Mouse (Mus musculus) MEL (cell line): Measurements from ENCODE around the gene Tm4sf5. TPM values are rescaled to one million over a fixed set of nuclear protein-coding genes. Genes with fewer than 3 reads are reported as not detected.
A peak's percentile ranks its signal among the peaks of the same experiment; 100 is the strongest.

Source experiments
- DNase-seq: peaks from one replicate; pipeline ENCODE4 v3.0.0; 2011; ENCODE audit warnings: low read depth, low spot score
- H3K27ac ChIP-seq: 2 replicates; pipeline ENCODE4 v1.5.1; 2012; ENCODE audit warnings: low read depth, mild to moderate bottlenecking, control low read depth, low read length, moderate library complexity; ENCODE audit not compliant: control insufficient read depth
- H3K27me3 ChIP-seq, 2 experiments: fragments of 150-350 bp in 1 of 2; sonication (generic) in 1 of 2; 2 replicates each; pipeline ENCODE4 v1.6.1; 2012; ENCODE audit warnings: low read length in 2 of 2, mild to moderate bottlenecking in 2 of 2, improper control_type of control experiment in 1 of 2, moderate library complexity in 1 of 2; ENCODE audit not compliant: insufficient read depth in 2 of 2, control insufficient read depth in 1 of 2
- H3K36me3 ChIP-seq, 2 experiments: 2 replicates each; pipeline ENCODE4 v1.6.1; 2012 to 2014; ENCODE audit warnings: low read length in 2 of 2, improper control_type of control experiment in 1 of 2, inconsistent platforms in 1 of 2, mild to moderate bottlenecking in 1 of 2; ENCODE audit not compliant: insufficient read depth in 2 of 2, control insufficient read depth in 1 of 2
- H3K4me1 ChIP-seq, 2 experiments: fragments of 150-350 bp in 1 of 2; sonication (generic) in 1 of 2; 2 replicates each; pipeline ENCODE4 v1.6.1; 2012; ENCODE audit warnings: low read length in 2 of 2, improper control_type of control experiment in 1 of 2, mild to moderate bottlenecking in 1 of 2; ENCODE audit not compliant: insufficient read depth in 2 of 2, control insufficient read depth in 1 of 2
- H3K4me3 ChIP-seq, 2 experiments: fragments of 150-350 bp in 1 of 2; sonication (generic) in 1 of 2; 2 replicates each; pipeline ENCODE4 v1.5.1; 2012; ENCODE audit warnings: low read depth in 2 of 2, low read length in 2 of 2, mild to moderate bottlenecking in 2 of 2, moderate library complexity in 2 of 2, control low read depth in 1 of 2, improper control_type of control experiment in 1 of 2; ENCODE audit not compliant: control insufficient read depth in 1 of 2, insufficient read depth in 1 of 2
- H3K79me2 ChIP-seq: 2 replicates; pipeline ENCODE4 v1.6.1; 2012; ENCODE audit warnings: mild to moderate bottlenecking, low read length, moderate library complexity; ENCODE audit not compliant: control insufficient read depth, poor library complexity, insufficient read depth
- H3K9ac ChIP-seq: 2 replicates; pipeline ENCODE4 v1.6.1; 2012; ENCODE audit warnings: low read depth, mild to moderate bottlenecking, control low read depth, low read length, moderate library complexity; ENCODE audit not compliant: control insufficient read depth, poor library complexity, severe bottlenecking
- H3K9me3 ChIP-seq: fragments of 150-350 bp; sonication (generic); replicated peaks from 2 replicates; pipeline ENCODE4 v1.6.1; 2012; ENCODE audit warnings: mild to moderate bottlenecking, low read length, improper control_type of control experiment, moderate library complexity; ENCODE audit not compliant: insufficient read depth
- BHLHE40 ChIP-seq: IDR thresholded peaks from 2 replicates; pipeline ENCODE4 v1.6.1; 2012; ENCODE audit warnings: low read depth, mild to moderate bottlenecking, inconsistent platforms, low read length, improper control_type of control experiment, borderline replicate concordance
- CHD1 ChIP-seq: IDR thresholded peaks from 2 replicates; pipeline ENCODE4 v1.6.1; 2012; ENCODE audit warnings: low read depth, mild to moderate bottlenecking, inconsistent platforms, low read length, improper control_type of control experiment
- CTCF ChIP-seq, 3 experiments: IDR thresholded peaks in 2 of 3; conservative IDR thresholded peaks in 1 of 3; 2 replicates each; pipeline ENCODE4 v1.5.1; 2011 to 2012; ENCODE audit warnings: low read length in 3 of 3, low read depth in 2 of 3, mild to moderate bottlenecking in 2 of 3, improper control_type of control experiment in 1 of 3, inconsistent platforms in 1 of 3, mixed read lengths in 1 of 3, moderate library complexity in 1 of 3; ENCODE audit not compliant: control insufficient read depth in 1 of 3, insufficient read depth in 1 of 3, poor library complexity in 1 of 3, severe bottlenecking in 1 of 3
- E2F4 ChIP-seq: IDR thresholded peaks from 2 replicates; pipeline ENCODE4 v1.6.1; 2011; ENCODE audit warnings: low read depth, low read length, improper control_type of control experiment, borderline replicate concordance
- EP300 ChIP-seq, 2 experiments: IDR thresholded peaks; 2 replicates each; pipeline ENCODE4 v1.6.1; 2011; ENCODE audit warnings: improper control_type of control experiment in 2 of 2, low read length in 2 of 2, low read depth in 1 of 2, mild to moderate bottlenecking in 1 of 2
- ETS1 ChIP-seq: IDR thresholded peaks from 2 replicates; pipeline ENCODE4 v1.6.1; 2012; ENCODE audit warnings: low read depth, mild to moderate bottlenecking, inconsistent platforms, low read length, improper control_type of control experiment, moderate library complexity
- GATA1 ChIP-seq: IDR thresholded peaks from 2 replicates; pipeline ENCODE4 v1.6.1; 2011; ENCODE audit warnings: low read depth, low read length, improper control_type of control experiment
- HCFC1 ChIP-seq: IDR thresholded peaks from 2 replicates; pipeline ENCODE4 v1.6.1; 2012; ENCODE audit warnings: low read depth, mild to moderate bottlenecking, inconsistent platforms, low read length, improper control_type of control experiment, moderate library complexity
- JUND ChIP-seq: IDR thresholded peaks from 2 replicates; pipeline ENCODE4 v1.6.1; 2011; ENCODE audit warnings: low read depth, mild to moderate bottlenecking, improper control_type of control experiment, low read length
- MAFK ChIP-seq: IDR thresholded peaks from 2 replicates; pipeline ENCODE4 v1.6.1; 2011; ENCODE audit warnings: low read depth, mild to moderate bottlenecking, low read length, improper control_type of control experiment, borderline replicate concordance
- MAX ChIP-seq: IDR thresholded peaks from 2 replicates; pipeline ENCODE4 v1.6.1; 2011; ENCODE audit warnings: low read length, improper control_type of control experiment
- MAZ ChIP-seq: IDR thresholded peaks from 2 replicates; pipeline ENCODE4 v1.6.1; 2012; ENCODE audit warnings: low read depth, mild to moderate bottlenecking, inconsistent platforms, low read length, improper control_type of control experiment
- MEF2A ChIP-seq: IDR thresholded peaks from 2 replicates; pipeline ENCODE4 v1.6.1; 2014; ENCODE audit warnings: low read depth, mild to moderate bottlenecking, inconsistent platforms, low read length, improper control_type of control experiment; ENCODE audit not compliant: poor library complexity, insufficient replicate concordance, severe bottlenecking; ENCODE audit errors: extremely low read depth
- MXI1 ChIP-seq: IDR thresholded peaks from 2 replicates; pipeline ENCODE4 v1.6.1; 2011; ENCODE audit warnings: mild to moderate bottlenecking, low read depth, low read length, improper control_type of control experiment
- MYB ChIP-seq: IDR thresholded peaks from 2 replicates; pipeline ENCODE4 v1.6.1; 2011; ENCODE audit warnings: mild to moderate bottlenecking, low read depth, low read length, improper control_type of control experiment
- MYC ChIP-seq: IDR thresholded peaks from 2 replicates; pipeline ENCODE4 v1.6.1; 2011; ENCODE audit warnings: low read depth, mild to moderate bottlenecking, low read length, improper control_type of control experiment, moderate library complexity
- NRF1 ChIP-seq: IDR thresholded peaks from 2 replicates; pipeline ENCODE4 v1.6.1; 2014; ENCODE audit warnings: low read depth, mild to moderate bottlenecking, inconsistent platforms, low read length, improper control_type of control experiment, moderate library complexity; ENCODE audit not compliant: poor library complexity, insufficient read depth, severe bottlenecking
- POLR2AphosphoS2 ChIP-seq: IDR thresholded peaks from 2 replicates; pipeline ENCODE4 v1.6.1; 2011; ENCODE audit warnings: low read length, improper control_type of control experiment
- POLR2AphosphoS5 ChIP-seq: IDR thresholded peaks from 2 replicates; pipeline ENCODE4 v1.6.1; 2012; ENCODE audit warnings: low read depth, borderline replicate concordance, mild to moderate bottlenecking, inconsistent platforms, low read length, moderate library complexity, mixed read lengths
- RAD21 ChIP-seq: IDR thresholded peaks from 2 replicates; pipeline ENCODE4 v1.6.1; 2011; ENCODE audit warnings: mild to moderate bottlenecking, low read depth, low read length, improper control_type of control experiment
- SIN3A ChIP-seq: IDR thresholded peaks from 2 replicates; pipeline ENCODE4 v1.6.1; 2012; ENCODE audit warnings: low read length, improper control_type of control experiment, inconsistent platforms
- SMC3 ChIP-seq: IDR thresholded peaks from 2 replicates; pipeline ENCODE4 v1.6.1; 2011; ENCODE audit warnings: low read depth, low read length, improper control_type of control experiment
- TBP ChIP-seq: IDR thresholded peaks from 2 replicates; pipeline ENCODE4 v1.8.0; 2011; ENCODE audit warnings: low read depth, low read length, improper control_type of control experiment
- UBTF ChIP-seq: IDR thresholded peaks from 2 replicates; pipeline ENCODE4 v1.6.1; 2012; ENCODE audit warnings: low read depth, mild to moderate bottlenecking, inconsistent platforms, low read length, improper control_type of control experiment, moderate library complexity, borderline replicate concordance; ENCODE audit not compliant: insufficient read depth
- USF1 ChIP-seq: IDR thresholded peaks from 2 replicates; pipeline ENCODE4 v1.6.1; 2014; ENCODE audit warnings: low read depth, mild to moderate bottlenecking, inconsistent platforms, low read length, improper control_type of control experiment, moderate library complexity
- ZC3H11A ChIP-seq: IDR thresholded peaks from 2 replicates; pipeline ENCODE4 v1.6.1; 2012; ENCODE audit warnings: low read depth, mild to moderate bottlenecking, inconsistent platforms, low read length, improper control_type of control experiment
- ZNF384 ChIP-seq: IDR thresholded peaks from 2 replicates; pipeline ENCODE4 v1.6.1; 2012; ENCODE audit warnings: low read depth, mild to moderate bottlenecking, inconsistent platforms, low read length, improper control_type of control experiment
- polyA plus RNA-seq, 2 experiments: library from polyadenylated mRNA; stranded (reverse) in 1 of 2; unstranded in 1 of 2; fragments of >175 nt in 1 of 2; fragments of >200 nt in 1 of 2; gene quantifications; 2 replicates each; pipeline versions ENCODE4 v1.2.1 to v1.2.4; 2012; ENCODE audit warnings: low replicate concordance in 2 of 2, low read depth in 1 of 2; ENCODE audit not compliant: insufficient read length in 2 of 2, insufficient read depth in 1 of 2, missing spikeins in 1 of 2
- total RNA-seq: library from RNA; depleted of rRNA; stranded (reverse); fragments of 300-350 nt; gene quantifications from 2 replicates; pipeline ENCODE4 v1.2.3, GENCODE M21; 2012

Gene Tm4sf5
- total and polyA plus RNA-seq, 3 experiments = 0.21 to 0.27 TPM; not detected in 1

DNA sequence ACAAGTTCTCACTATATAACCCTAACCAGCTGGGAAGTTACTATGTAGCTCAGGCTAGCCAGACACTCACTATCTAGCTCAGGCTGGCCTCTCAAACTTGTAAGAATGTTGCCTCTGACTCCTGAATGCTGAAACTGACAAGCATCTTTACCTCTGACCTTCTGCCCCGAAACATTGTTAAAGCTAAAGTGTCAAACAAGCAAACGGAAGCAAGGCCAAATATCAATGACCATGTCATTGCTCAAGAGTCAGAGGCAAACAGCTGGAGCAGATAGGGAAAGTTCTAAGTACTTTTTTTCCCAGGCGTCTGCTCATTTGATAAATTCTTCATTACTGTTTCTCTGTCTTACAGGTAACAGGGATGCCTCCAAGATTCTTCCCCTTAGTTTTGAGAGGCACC, 3.0 kb upstream of the Tm4sf5 start:
- Histone ChIP-seq H3K36me3 (peaks cover 0 to 12% of the 10 kb centered on the region in 2 experiments; a peak in 2 of 4 replicates), H3K27me3 (peaks cover 12 to 19% of the 10 kb centered on the region in 2 experiments), H3K4me3 (no peak overlapping the region), H3K4me1 (peaks cover 0 to 13% of the 10 kb centered on the region in 2 experiments; a peak in 2 of 4 replicates)
- DNase-seq = no peak
- no peak for TF ChIP-seq SIN3A
- no peak for TF ChIP-seq ETS1
- TF ChIP-seq POLR2AphosphoS5 = no peak
- no peak for TF ChIP-seq NRF1
- no peak for TF ChIP-seq POLR2AphosphoS2
- TF ChIP-seq MAFK = no peak
- no peak for TF ChIP-seq MYB
- TF ChIP-seq RAD21 = no peak
- TF ChIP-seq E2F4 = no peak
- no peak for TF ChIP-seq GATA1
- no peak for TF ChIP-seq MEF2A
- no peak for TF ChIP-seq CHD1
- TF ChIP-seq MYC = no peak
- no peak for TF ChIP-seq EP300 (IDR thresholded peaks at IDR 0.05; ENCODE audit: low read depth in 1 of 2, low read length in 2 of 2)
- TF ChIP-seq, all 39 proteins: peak for 0
- Histone ChIP-seq H3K9ac (no peak overlapping the region), H3K27ac (no peak overlapping the region), H3K79me2 (no peaks in the 10 kb centered on the region), H3K9me3 (no peaks in the 10 kb centered on the region)

DNA sequence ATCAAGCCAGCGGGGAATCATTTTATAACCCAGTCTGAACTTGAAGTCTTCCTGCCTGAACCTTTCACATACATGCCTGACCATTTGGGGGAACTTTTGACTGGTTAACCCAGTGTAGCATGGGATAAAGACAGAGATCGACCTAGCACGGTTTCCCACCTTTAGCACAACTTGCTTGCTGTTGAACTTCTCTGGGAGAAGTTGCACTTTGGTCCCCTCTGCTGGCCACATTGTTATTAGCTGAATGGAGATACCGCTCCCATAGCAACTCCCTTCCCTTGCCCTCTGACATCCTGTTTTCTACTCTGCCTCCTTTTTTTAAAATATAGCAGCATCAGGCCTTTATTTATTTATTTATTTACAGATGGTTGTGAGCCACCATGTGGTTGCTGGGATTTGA, 1.3 kb downstream of the Tm4sf5 start:
- Histone ChIP-seq H3K36me3 (peaks cover 0 to 12% of the 10 kb centered on the region in 2 experiments; a peak in 2 of 4 replicates), H3K9ac (peak overlapping the region; percentile 50; the same call in 1 of the 2 replicates), H3K4me1 (peaks cover 0 to 18% of the 10 kb centered on the region in 2 experiments; a peak in 2 of 4 replicates), H3K4me3 (peak overlapping the region; percentile 55 to 65), H3K27ac (no peak overlapping the region), H3K9me3 (no peaks in the 10 kb centered on the region), H3K27me3 (peaks cover 9 to 15% of the 10 kb centered on the region in 2 experiments), H3K79me2 (no peaks in the 10 kb centered on the region)
- TF ChIP-seq HCFC1 (0 out of 2 replicates have a peak, but pooled peaks have one; percentile 30), EP300 (IDR thresholded peaks at IDR 0.05; ENCODE audit: low read depth in 1 of 2, low read length in 2 of 2) (0 out of 4 replicates have a peak, but pooled peaks of 1 of the 2 experiments have one; percentile 19), E2F4 (no peak), MXI1 (peak; percentile 48; the same call in 1 of the 2 replicates), MYC (0 out of 2 replicates have a peak, but pooled peaks have one; percentile 41), UBTF (no peak), USF1 (no peak), BHLHE40 (0 out of 2 replicates have a peak, but pooled peaks have one; percentile 18), ZNF384 (peak; percentile 66), TBP (peak; percentile 26; the same call in 1 of the 2 replicates), MAZ (0 out of 2 replicates have a peak, but pooled peaks have one; percentile 67), JUND (peak; percentile 77), GATA1 (0 out of 2 replicates have a peak, but pooled peaks have one; percentile 3), CTCF (IDR thresholded peaks at IDR 0.05 in 2 of 3, conservative IDR thresholded peaks at IDR 0.05 in 1 of 3; ENCODE audit: control insufficient read depth in 1 of 3, insufficient read depth in 1 of 3, low read depth in 2 of 3, low read length in 3 of 3, poor library complexity in 1 of 3, severe bottlenecking in 1 of 3) (peak; percentile 63 to 94 (median 68)), ZC3H11A (peak; percentile 95), MAX (peak; percentile 67; the same call in 1 of the 2 replicates), CHD1 (no peak), SMC3 (peak; percentile 97), MYB (no peak), SIN3A (peak; percentile 80), RAD21 (peak; percentile 89)
- DNase-seq = peak; percentile 90
